In the genomic region with DNA sequence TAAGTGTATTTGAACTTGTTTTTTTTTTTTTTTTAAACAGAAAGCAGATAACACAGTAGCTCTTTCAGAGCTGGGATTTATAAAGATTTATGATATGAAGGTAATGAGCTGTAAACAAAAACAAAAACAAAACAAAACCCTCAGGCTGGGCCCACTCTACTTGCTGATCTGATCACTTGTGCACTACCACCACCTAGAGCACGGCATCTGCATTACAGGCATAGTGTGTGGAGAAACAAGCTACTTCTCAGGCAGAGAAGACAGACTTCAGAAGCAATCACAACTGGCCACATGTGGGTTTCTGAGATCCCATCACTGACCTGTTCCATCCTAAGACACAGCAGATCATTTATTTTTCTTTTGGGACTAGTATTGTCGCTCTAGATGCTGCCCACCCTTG, we compare ENCODE assay signal across 11 mouse cellular contexts. TPM values are rescaled to one million over a fixed set of nuclear protein-coding genes. Genes with fewer than 3 reads are reported as not detected.
A peak's percentile ranks its signal among the peaks of the same experiment; 100 is the strongest.
DNase-seq lines count a peak whose midpoint lies in the region; ATAC-seq and TF ChIP-seq lines count a peak whose summit lies in the region.
"Had no signal": no experiment of that assay in that cellular context is flagged by ENCODE, and none has a peak within 500 bp of the region (broad histone marks: within the 10 kb centered on the region; RNA-seq: fewer than 3 reads in every experiment).

No protein-coding gene starts in this region.

- H3K36me3 ChIP-seq in lung, embryonic 14.5 days (ENCODE audit: insufficient read depth), result no peaks in the 10 kb centered on the region
- H3K36me3 ChIP-seq in forebrain, embryonic 11.5 days (ENCODE audit: control insufficient read depth, insufficient read depth, low read length), result no peaks in the 10 kb centered on the region
- H3K36me3 ChIP-seq: embryonic facial prominence, embryonic 13.5 days; limb, embryonic 15.5 days; neural tube, embryonic 13.5 days had no signal

- H3K27me3 ChIP-seq in lung, embryonic 14.5 days (ENCODE audit: insufficient read depth, low read length), result no peaks in the 10 kb centered on the region
- no peaks in the 10 kb centered on the region for H3K27me3 ChIP-seq in forebrain, embryonic 11.5 days (ENCODE audit: control insufficient read depth, insufficient read depth, low read length)
- H3K27me3 ChIP-seq: embryonic facial prominence, embryonic 13.5 days; limb, embryonic 15.5 days; neural tube, embryonic 13.5 days had no signal

- H3K4me2 ChIP-seq in lung, embryonic 14.5 days, result no peak overlapping the region
- H3K4me2 ChIP-seq in forebrain, embryonic 11.5 days (ENCODE audit: low read depth, low read length, severe bottlenecking), result no peak overlapping the region
- H3K4me2 ChIP-seq: embryonic facial prominence, embryonic 13.5 days; limb, embryonic 15.5 days; neural tube, embryonic 13.5 days had no signal

- H3K27ac ChIP-seq in gastrocnemius, adult 2 months, result no peak overlapping the region
- H3K27ac ChIP-seq in lung, embryonic 14.5 days (ENCODE audit: low read depth), result no peak overlapping the region
- H3K27ac ChIP-seq in cortical plate, adult 2 months (ENCODE audit: insufficient read depth, low read length), result no peak overlapping the region
- no peak overlapping the region for H3K27ac ChIP-seq in forebrain, embryonic 11.5 days (ENCODE audit: low read depth, low read length)
- H3K27ac ChIP-seq: embryonic facial prominence, embryonic 13.5 days; limb, embryonic 15.5 days; neural tube, embryonic 13.5 days had no signal

- DNase-seq in gastrocnemius, adult 2 months, result peak; percentile 55
- no peak for DNase-seq in gastrocnemius, adult 8-10 months (ENCODE audit: low spot score in 2 of 2)
- DNase-seq in lung, embryonic 14.5 days, result peak; percentile 15
- DNase-seq in lung, postnatal 25 days (ENCODE audit: low spot score), result no peak
- peak; percentile 11 for DNase-seq in skeletal muscle tissue, adult 2 months (ENCODE audit: low read depth, low spot score)
- DNase-seq in testis, postnatal 10 days (ENCODE audit: low spot score), result no peak
- DNase-seq in forebrain, embryonic 11.5 days (ENCODE audit: low spot score), result no peak

- TF ChIP-seq CTCF in gastrocnemius, adult 2 months (IDR thresholded peaks at IDR 0.05), result peak; percentile 73
- TF ChIP-seq CTCF in lung, embryonic 14.5 days (IDR thresholded peaks at IDR 0.05; ENCODE audit: low read depth), result peak; percentile 49
- TF ChIP-seq CTCF in cortical plate, adult 2 months (IDR thresholded peaks at IDR 0.05; ENCODE audit: extremely low read depth, insufficient read depth, low read length), result peak; percentile 57

- ATAC-seq in lung, embryonic 14.5 days (ENCODE audit: insufficient read depth), result no peak
- ATAC-seq in forebrain, embryonic 11.5 days (replicated peaks; ENCODE audit: low FRiP score), result no peak

- intact Hi-C loops in gastrocnemius, adult 2 months (cut with DNase I), result loop anchor here (1.0 kb wide), 1 partner anchor 104 kb away; no protein-coding TSS in a partner anchor

- H3K9me3 ChIP-seq in lung, embryonic 14.5 days (ENCODE audit: low read depth, low read length), result no peaks in the 10 kb centered on the region
- no peaks in the 10 kb centered on the region for H3K9me3 ChIP-seq in forebrain, embryonic 11.5 days (ENCODE audit: control insufficient read depth, low read length)
- H3K9me3 ChIP-seq: embryonic facial prominence, embryonic 13.5 days; limb, embryonic 15.5 days; neural tube, embryonic 13.5 days had no signal

- WGBS in lung, embryonic 14.5 days, result 37% methylated on average over 2 of the region's 2 CpGs
- WGBS in forebrain, embryonic 11.5 days, result 45% methylated on average over 2 of the region's 2 CpGs

- H3K4me1 ChIP-seq in lung, embryonic 14.5 days (ENCODE audit: insufficient read depth), result no peaks in the 10 kb centered on the region
- no peaks in the 10 kb centered on the region for H3K4me1 ChIP-seq in cortical plate, adult 2 months (ENCODE audit: control insufficient read depth, insufficient read depth, low read length)
- H3K4me1 ChIP-seq in forebrain, embryonic 11.5 days (replicated peaks; ENCODE audit: control insufficient read depth, insufficient read depth, low read length), result no peaks in the 10 kb centered on the region
- H3K4me1 ChIP-seq: embryonic facial prominence, embryonic 13.5 days; limb, embryonic 15.5 days had no signal

- no peak overlapping the region for H3K4me3 ChIP-seq in gastrocnemius, adult 2 months
- H3K4me3 ChIP-seq in lung, embryonic 14.5 days (ENCODE audit: low read depth, low read length), result no peak overlapping the region
- H3K4me3 ChIP-seq in cortical plate, adult 2 months (ENCODE audit: insufficient read depth, low read length), result no peak overlapping the region
- H3K4me3 ChIP-seq in forebrain, embryonic 11.5 days (ENCODE audit: low read depth, low read length), result no peak overlapping the region
- H3K4me3 ChIP-seq: embryonic facial prominence, embryonic 13.5 days; limb, embryonic 15.5 days; neural tube, embryonic 13.5 days had no signal

- TF ChIP-seq POLR2A in cortical plate, adult 2 months (IDR thresholded peaks at IDR 0.05; ENCODE audit: extremely low read depth, insufficient read depth, low read length), result no peak

- no peak overlapping the region for H3K9ac ChIP-seq in lung, embryonic 14.5 days
- no peak overlapping the region for H3K9ac ChIP-seq in forebrain, embryonic 11.5 days (ENCODE audit: low read length)
- H3K9ac ChIP-seq: embryonic facial prominence, embryonic 13.5 days; limb, embryonic 15.5 days; neural tube, embryonic 13.5 days had no signal

RNA-seq across cellular contexts. Expression of gene Syt17, which starts 38.6 kb away (rescaled TPM):
- under 1 TPM; 0.41 to 0.61 TPM for total RNA-seq in gastrocnemius, adult 2 months (2021)
- total RNA-seq in gastrocnemius, adult 8-10 months (2022), result under 1 TPM in 2 of 4 experiments, not detected in 2; 0.12 to 0.72 TPM
- 2.2 and 2.5 TPM in 2 replicates for polyA plus RNA-seq in lung, embryonic 14.5 days (2014; fragmentation: Nextera tagmentation; extraction: Ambion mirVana)
- 55.1 and 55.8 TPM in 2 replicates for polyA plus RNA-seq in cortical plate, adult 2 months (2012; rRNA removed)
- polyA plus RNA-seq in forebrain, embryonic 11.5 days (2014; fragmentation: Nextera tagmentation; extraction: Ambion mirVana), result 2.4 and 3.2 TPM in 2 replicates

Comparison
In these comparisons a context has a peak if more than half of its experiments do, and no peak if none do; other contexts are left out.
1. DNase-seq: peak in gastrocnemius, adult 2 months (single experiment), lung, embryonic 14.5 days (single experiment) and skeletal muscle tissue, adult 2 months (single experiment); none in gastrocnemius, adult 8-10 months (0 of 2), lung, postnatal 25 days (single experiment), testis, postnatal 10 days (single experiment) and forebrain, embryonic 11.5 days (single experiment).
2. RNA of gene Syt17, which starts 38.6 kb away (polyA plus RNA-seq): 55.1 to 55.8 TPM in cortical plate, adult 2 months; 2.4 to 3.2 TPM in forebrain, embryonic 11.5 days and 2.2 to 2.5 TPM in lung, embryonic 14.5 days; every median in the first group is over 10 times any median in the second.
3. Peak in every context shown above with its lines, with median percentiles within 50 percentile points of each other: CTCF ChIP-seq.